Mouse (Mus musculus): ENCODE results near the gene Nxf1. TPM values are rescaled to one million over a fixed set of nuclear protein-coding genes. Genes with fewer than 3 reads are reported as not detected.

Nxf1 gene
- total RNA-seq, 1 experiment from 2014 or later: 413 TPM

Other genes starting within 250 kb of the Nxf1 start
- not detected in 4 replicates for gene Slc22a8, start 165.8 kb upstream of the Nxf1 start, total RNA-seq (2023; ENCODE audit: inconsistent age)
- gene Slc22a6, start 139.0 kb upstream of the Nxf1 start, total RNA-seq (2023; ENCODE audit: inconsistent age): not detected in 4 replicates
- not detected in 4 replicates for gene Chrm1, start 93.3 kb upstream of the Nxf1 start, total RNA-seq (2023; ENCODE audit: inconsistent age)
- 215 to 230 TPM (median 221 TPM) in 4 replicates for gene Slc3a2, start 33.7 kb upstream of the Nxf1 start, total RNA-seq (2023; ENCODE audit: inconsistent age)
- gene Wdr74, start 21.2 kb upstream of the Nxf1 start, total RNA-seq (2023; ENCODE audit: inconsistent age): 66.4 to 86.6 TPM (median 70.6 TPM) in 4 replicates
- 4.2 to 4.8 TPM (median 4.5 TPM) in 4 replicates for gene 1700092M07Rik, start 16.4 kb upstream of the Nxf1 start, total RNA-seq (2023; ENCODE audit: inconsistent age)
- 209 to 258 TPM (median 241 TPM) in 4 replicates for gene Stx5a, start 15.7 kb upstream of the Nxf1 start, total RNA-seq (2023; ENCODE audit: inconsistent age)
- 28.8 to 38.3 TPM (median 33.5 TPM) in 4 replicates for gene Tmem223, start 13.9 kb downstream of the Nxf1 start, total RNA-seq (2023; ENCODE audit: inconsistent age)
- gene Tmem179b, start 17.4 kb downstream of the Nxf1 start, total RNA-seq (2023; ENCODE audit: inconsistent age): 70.3 to 85.2 TPM (median 76.3 TPM) in 4 replicates
- gene Taf6l, start 29.3 kb downstream of the Nxf1 start, total RNA-seq (2023; ENCODE audit: inconsistent age): 18.7 to 25.0 TPM (median 24.5 TPM) in 4 replicates
- gene Polr2g, start 41.5 kb downstream of the Nxf1 start, total RNA-seq (2023; ENCODE audit: inconsistent age): 59.9 to 73.9 TPM (median 64.1 TPM) in 4 replicates
- 1.1 to 2.0 TPM (median 1.6 TPM) in 4 replicates for gene Zbtb3, start 45.5 kb downstream of the Nxf1 start, total RNA-seq (2023; ENCODE audit: inconsistent age)
- gene Ttc9c, start 62.3 kb downstream of the Nxf1 start, total RNA-seq (2023; ENCODE audit: inconsistent age): 29.7 to 34.2 TPM (median 31.8 TPM) in 4 replicates
- gene Hnrnpul2, start 62.9 kb downstream of the Nxf1 start, total RNA-seq (2023; ENCODE audit: inconsistent age): 114 to 120 TPM (median 118 TPM) in 4 replicates
- gene AC129217.1, start 72.7 kb downstream of the Nxf1 start, total RNA-seq (2023; ENCODE audit: inconsistent age): 9.1 to 16.6 TPM (median 9.7 TPM) in 4 replicates
- gene Bscl2, start 80.4 kb downstream of the Nxf1 start, total RNA-seq (2023; ENCODE audit: inconsistent age): 46.7 to 50.3 TPM (median 48.0 TPM) in 4 replicates
- gene Gng3, start 82.1 kb downstream of the Nxf1 start, total RNA-seq (2023; ENCODE audit: inconsistent age): not detected in 4 replicates
- 0.54 to 0.93 TPM (median 0.74 TPM) in 4 replicates for gene Lrrn4cl, start 93.7 kb downstream of the Nxf1 start, total RNA-seq (2023; ENCODE audit: inconsistent age)
- 131 to 153 TPM (median 146 TPM) in 4 replicates for gene Ubxn1, start 114.4 kb downstream of the Nxf1 start, total RNA-seq (2023; ENCODE audit: inconsistent age)
- gene Uqcc3, start 123.8 kb downstream of the Nxf1 start, total RNA-seq (2023; ENCODE audit: inconsistent age): 20.4 to 22.0 TPM (median 20.8 TPM) in 4 replicates
- gene Lbhd1, start 126.7 kb downstream of the Nxf1 start, total RNA-seq (2023; ENCODE audit: inconsistent age): 5.8 to 25.1 TPM (median 14.5 TPM) in 4 replicates
- not detected in 4 replicates for gene Gm49403, start 126.9 kb downstream of the Nxf1 start, total RNA-seq (2023; ENCODE audit: inconsistent age)
- gene 1810009A15Rik, start 131.8 kb downstream of the Nxf1 start, total RNA-seq (2023; ENCODE audit: inconsistent age): 37.3 to 46.2 TPM (median 41.3 TPM) in 4 replicates
- 3.4 to 6.4 TPM in 2 of 4 replicates, not detected in the others for gene Gm49416, start 131.9 kb downstream of the Nxf1 start, total RNA-seq (2023; ENCODE audit: inconsistent age)
- 17.3 to 21.1 TPM (median 20.2 TPM) in 4 replicates for gene Ints5, start 135.9 kb downstream of the Nxf1 start, total RNA-seq (2023; ENCODE audit: inconsistent age)
- 154 to 162 TPM (median 156 TPM) in 4 replicates for gene Ganab, start 141.0 kb downstream of the Nxf1 start, total RNA-seq (2023; ENCODE audit: inconsistent age)
- gene B3gat3, start 163.3 kb downstream of the Nxf1 start, total RNA-seq (2023; ENCODE audit: inconsistent age): 64.7 to 70.7 TPM (median 65.6 TPM) in 4 replicates
- gene Rom1, start 172.3 kb downstream of the Nxf1 start, total RNA-seq (2023; ENCODE audit: inconsistent age): 3.7 to 4.9 TPM (median 4.3 TPM) in 4 replicates
- gene Eml3, start 172.5 kb downstream of the Nxf1 start, total RNA-seq (2023; ENCODE audit: inconsistent age): 81.6 to 99.9 TPM (median 83.4 TPM) in 4 replicates
- gene Mta2, start 184.8 kb downstream of the Nxf1 start, total RNA-seq (2023; ENCODE audit: inconsistent age): 194 to 213 TPM (median 202 TPM) in 4 replicates
- gene Tut1, start 196.8 kb downstream of the Nxf1 start, total RNA-seq (2023; ENCODE audit: inconsistent age): 41.4 to 46.3 TPM (median 43.1 TPM) in 4 replicates
- gene Eef1g, start 210.0 kb downstream of the Nxf1 start, total RNA-seq (2023; ENCODE audit: inconsistent age): 498 to 534 TPM (median 511 TPM) in 4 replicates
- gene Ahnak, start 232.2 kb downstream of the Nxf1 start, total RNA-seq (2023; ENCODE audit: inconsistent age): 110 to 155 TPM (median 141 TPM) in 4 replicates

Measured in B cell, adult (primary cell).